Mouse (Mus musculus) hindbrain, embryonic 13.5 days (tissue): Measurements from ENCODE around the gene Ceacam20. TPM values are rescaled to one million over a fixed set of nuclear protein-coding genes. Genes with fewer than 3 reads are reported as not detected.
A peak's percentile ranks its signal among the peaks of the same experiment; 100 is the strongest.
"Not testable (repeated sequence)": the region's sequence is repeated elsewhere in the genome, so short reads cannot be mapped to it uniquely, and the experiment has no call there.

Experiments
- ATAC-seq: fragments of 200-750 bp; cut with Nextera tagmentation; 2 replicates; pipeline ENCODE4 v1.8.0; 2017; ENCODE audit warnings: moderate TSS enrichment; ENCODE audit not compliant: low FRiP score
- H3K27ac ChIP-seq: fragments of 300-500 bp; sonication (generic); 2 replicates; pipeline ENCODE4 v1.5.1; 2015; ENCODE audit warnings: inconsistent platforms, mild to moderate bottlenecking, moderate library complexity
- H3K27me3 ChIP-seq: fragments of 300-500 bp; sonication (generic); 2 replicates; pipeline ENCODE4 v1.6.1; 2015; ENCODE audit warnings: mild to moderate bottlenecking, inconsistent platforms
- H3K36me3 ChIP-seq: fragments of 300-500 bp; sonication (generic); 2 replicates; pipeline ENCODE4 v1.6.1; 2015; ENCODE audit warnings: mild to moderate bottlenecking, inconsistent platforms
- H3K4me1 ChIP-seq: fragments of 300-500 bp; sonication (generic); replicated peaks from 2 replicates; pipeline ENCODE4 v1.6.1; 2015; ENCODE audit warnings: inconsistent platforms
- H3K4me2 ChIP-seq: fragments of 300-500 bp; sonication (generic); 2 replicates; pipeline ENCODE4 v1.6.1; 2015; ENCODE audit warnings: inconsistent platforms, mild to moderate bottlenecking, moderate library complexity
- H3K4me3 ChIP-seq: fragments of 300-500 bp; sonication (generic); 2 replicates; pipeline ENCODE4 v1.5.1; 2015; ENCODE audit warnings: mild to moderate bottlenecking, inconsistent platforms
- H3K9ac ChIP-seq: fragments of 300-500 bp; sonication (generic); 2 replicates; pipeline ENCODE4 v1.6.1; 2015; ENCODE audit warnings: mild to moderate bottlenecking, inconsistent platforms
- H3K9me3 ChIP-seq: fragments of 300-500 bp; sonication (generic); 2 replicates; pipeline ENCODE4 v1.6.1; 2016; ENCODE audit warnings: inconsistent platforms
- WGBS: fragments of 180-500 bp; shearing (Covaris S2); methylation state at CpG from one replicate; pipeline ENCODE4 v1.1.7; 2015; 5-methylcytosine and 5-hydroxymethylcytosine counted together
- polyA plus RNA-seq: library from polyadenylated mRNA; unstranded; fragments of >200 nt; fragmentation: Nextera tagmentation; extraction: Ambion mirVana; gene quantifications from 2 replicates; pipeline ENCODE4 v1.2.1, GENCODE M21; 2015

Gene Ceacam20
- polyA plus RNA-seq = not detected in 2 replicates

DNA sequence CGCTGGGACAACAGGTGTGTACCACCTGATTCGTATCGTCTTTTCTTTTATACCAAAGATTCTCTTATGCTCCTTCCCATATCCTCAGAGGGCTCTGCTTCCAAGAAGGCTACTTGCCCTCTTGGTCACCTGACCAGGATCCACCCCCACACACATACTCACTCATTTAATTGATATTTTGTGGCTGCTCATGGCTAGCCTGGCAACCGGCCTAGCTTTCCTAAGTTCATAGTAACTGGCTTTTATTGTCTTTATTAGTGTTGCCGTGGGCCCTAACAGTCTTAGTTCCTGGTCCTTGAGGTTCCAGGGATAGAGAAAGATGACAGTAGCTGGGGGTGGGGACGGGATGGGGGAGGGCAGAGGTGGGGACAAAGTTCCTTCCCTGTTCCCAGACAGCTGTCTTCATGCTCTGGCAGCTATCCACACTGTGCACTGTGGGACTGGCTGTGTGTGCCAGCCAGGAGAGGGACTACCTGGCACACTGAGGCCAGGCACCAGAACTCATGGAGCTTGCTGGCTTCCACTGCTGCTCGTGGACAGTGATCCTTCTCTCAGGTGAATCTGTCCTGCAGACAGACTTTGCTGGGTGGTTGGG is at the start of gene Ceacam20:
Gene Ceacam20, plus strand, starts transcription at position 428 of the 595 bp plus-strand sequence.
- Histone ChIP-seq H3K36me3 (no peaks in the 10 kb centered on the region), H3K4me3 (no peak within 1 kb of the TSS), H3K9me3 (peaks cover 4% of the 10 kb centered on the region; the same call in 1 of the 2 replicates), H3K27me3 (no peaks in the 10 kb centered on the region), H3K4me1 (no peaks in the 10 kb centered on the region), H3K4me2 (no peak within 1 kb of the TSS), H3K27ac (no peak within 1 kb of the TSS), H3K9ac (no peak within 1 kb of the TSS)
- WGBS = 82% methylated on average over 7 of the region's 7 CpGs
- ATAC-seq = no peak

DNA sequence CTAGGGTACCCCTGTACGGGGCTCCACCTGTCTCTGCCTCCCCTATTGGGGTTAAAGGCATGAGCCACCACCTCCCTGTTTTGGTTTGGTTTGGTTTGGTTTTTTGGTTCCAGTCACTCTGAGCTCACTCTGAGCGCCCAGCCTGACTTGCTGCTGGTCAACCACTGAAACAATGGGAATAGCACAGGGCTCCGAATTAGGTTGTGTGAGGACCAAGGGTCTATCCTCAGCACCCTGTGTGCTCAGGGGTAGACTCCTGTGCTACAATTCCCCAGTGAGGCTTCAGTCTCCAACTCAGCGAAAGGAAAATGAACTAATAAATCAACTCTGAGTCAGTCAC is 45.1 kb upstream of the Ceacam20 start:
- Histone ChIP-seq H3K9me3 (no peaks in the 10 kb centered on the region), H3K4me2 (peak overlapping the region; percentile 63), H3K27me3 (0 out of 2 replicates have a peak, but pooled peaks cover 8% of the 10 kb centered on the region), H3K9ac (peak overlapping the region; percentile 84), H3K36me3 (peaks cover 17% of the 10 kb centered on the region), H3K4me3 (peak overlapping the region; percentile 69), H3K27ac (peak overlapping the region; percentile 91; the same call in 1 of the 2 replicates), H3K4me1 (peaks cover 15% of the 10 kb centered on the region)
- 28% methylated on average over 4 of the region's 4 CpGs for WGBS
- ATAC-seq = peak; percentile 52

DNA sequence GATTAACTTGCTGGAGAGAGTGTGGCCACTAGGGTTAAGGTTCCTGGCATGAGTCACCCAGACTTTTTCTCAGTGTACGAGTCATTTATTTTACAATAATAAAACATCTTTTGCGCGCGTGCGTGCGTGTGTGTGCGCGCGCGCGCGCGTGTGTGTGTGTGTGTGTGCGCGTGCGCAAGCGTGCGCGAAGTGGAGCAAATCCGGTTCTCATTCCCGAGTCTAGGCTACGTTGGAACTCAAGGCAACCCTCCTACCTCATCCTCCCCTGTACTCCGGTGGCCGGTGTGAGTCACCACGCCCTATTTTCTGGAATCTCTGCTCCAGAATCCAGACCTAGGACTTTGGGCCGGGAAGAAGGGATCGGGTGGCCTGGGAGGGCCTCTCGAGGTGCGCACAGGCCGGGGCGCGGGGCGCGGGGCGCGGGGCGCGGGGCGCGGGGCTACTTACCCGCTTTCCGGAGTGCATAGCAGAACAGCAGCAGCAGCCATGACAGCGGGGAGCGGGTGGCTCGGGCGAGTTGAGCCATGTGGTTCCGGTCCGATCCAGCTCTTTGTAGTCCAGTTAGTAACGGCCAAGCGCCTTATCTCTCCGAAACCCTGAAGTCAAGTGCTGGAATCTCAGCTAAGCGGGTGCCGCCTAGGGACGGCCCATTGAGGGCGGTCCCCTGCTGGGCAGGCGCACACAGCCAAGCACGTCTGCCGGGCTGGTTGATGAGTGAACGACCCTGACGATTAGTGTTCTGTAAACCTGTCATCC is 44.5 kb upstream of the Ceacam20 start, which contains the start of gene Pvr:
Gene Pvr, minus strand, starts transcription at position 655 of the 756 bp plus-strand sequence.
- peak; percentile 90 for ATAC-seq

DNA sequence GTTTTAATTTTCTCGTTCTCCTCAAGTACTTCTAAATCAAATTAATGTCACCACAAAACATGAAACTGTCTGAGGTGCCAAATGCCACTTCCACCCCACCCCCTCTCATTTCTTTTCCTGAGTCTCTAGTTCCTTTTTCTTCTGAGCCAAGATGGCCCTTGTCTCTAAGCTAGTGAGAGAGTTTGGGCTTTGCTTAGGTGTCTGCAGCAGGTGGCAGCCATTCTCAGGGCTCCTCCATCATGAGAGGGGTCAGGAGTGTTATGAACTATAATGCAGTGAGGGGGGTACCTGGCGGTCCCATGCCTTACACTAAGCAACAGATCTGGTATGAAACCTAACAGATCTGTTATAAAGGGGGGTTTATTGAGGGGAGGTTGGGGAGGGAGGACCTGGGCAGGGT is 41.9 kb upstream of the Ceacam20 start:
- Histone ChIP-seq H3K9me3 (no peaks in the 10 kb centered on the region), H3K4me2 (no peak overlapping the region), H3K27ac (no peak overlapping the region), H3K36me3 (0 out of 2 replicates have a peak, but pooled peaks cover 2% of the 10 kb centered on the region), H3K4me1 (peaks cover 15% of the 10 kb centered on the region), H3K27me3 (0 out of 2 replicates have a peak, but pooled peaks cover 8% of the 10 kb centered on the region), H3K9ac (no peak overlapping the region), H3K4me3 (no peak overlapping the region)
- 53% methylated on average over 2 of the region's 2 CpGs for WGBS
- ATAC-seq = no peak

More for the DNA sequence above, 44.5 kb upstream of the Ceacam20 start, which contains the start of gene Pvr:
- Histone ChIP-seq H3K9me3 (no peaks in the 10 kb centered on the region), H3K4me3 (peak within 1 kb of the TSS; percentile 69), H3K36me3 (peaks cover 17% of the 10 kb centered on the region), H3K27ac (peak within 1 kb of the TSS; percentile 91), H3K4me1 (peaks cover 15% of the 10 kb centered on the region), H3K9ac (peak within 1 kb of the TSS; percentile 84), H3K27me3 (0 out of 2 replicates have a peak, but pooled peaks cover 8% of the 10 kb centered on the region), H3K4me2 (peak within 1 kb of the TSS; percentile 63)
- WGBS = under 1% methylated on average over 60 of the region's 60 CpGs

DNA sequence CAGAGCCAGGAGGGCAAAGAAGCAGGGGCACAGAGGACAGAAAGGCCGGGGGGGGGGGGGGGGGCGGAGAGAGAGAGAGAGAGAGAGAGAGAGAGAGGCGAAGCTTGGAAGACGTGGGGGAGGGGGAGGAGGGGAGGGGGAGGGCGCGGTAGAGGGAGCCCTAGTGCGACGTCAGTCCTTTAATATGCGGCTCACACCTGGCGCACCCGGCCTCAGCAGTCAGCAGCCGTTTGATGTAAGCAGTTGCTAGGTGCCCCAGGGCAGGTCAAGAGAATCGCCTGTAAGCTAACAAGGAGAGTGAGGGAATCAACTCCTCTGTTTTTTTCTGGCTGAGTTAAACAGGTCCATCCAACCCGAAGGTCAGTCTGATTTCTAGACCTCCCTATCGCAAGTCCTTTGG is 41.4 kb upstream of the Ceacam20 start:
- H3K4me3 ChIP-seq = no peak overlapping the region

DNA sequence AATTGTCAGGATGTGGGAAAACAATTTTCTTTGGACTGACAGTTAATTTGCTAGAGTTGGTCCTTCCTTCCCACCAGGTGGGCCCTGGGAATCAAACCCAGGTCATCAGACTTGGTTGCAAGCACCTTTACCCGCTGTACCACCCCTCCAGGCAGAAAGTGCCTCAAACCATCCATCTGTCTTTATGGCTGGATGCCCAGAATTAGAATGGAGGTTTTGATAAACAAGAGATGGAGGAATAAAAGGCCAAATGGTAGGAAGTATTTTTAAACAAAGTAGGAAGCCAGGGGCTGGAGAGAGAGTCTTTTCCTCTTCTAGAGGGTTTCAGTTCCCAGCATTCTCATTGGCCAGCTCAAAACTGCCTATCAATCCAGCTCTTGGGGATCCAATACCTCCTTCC is 39.8 kb upstream of the Ceacam20 start:
- no peaks in the 10 kb centered on the region for H3K36me3 ChIP-seq
- H3K9ac ChIP-seq = no peak overlapping the region
- no peak overlapping the region for H3K4me2 ChIP-seq
- ATAC-seq = no peak
- 0 out of 2 replicates have a peak, but pooled peaks cover 8% of the 10 kb centered on the region for H3K27me3 ChIP-seq
- no peak overlapping the region for H3K4me3 ChIP-seq
- 0 out of 2 replicates have a peak, but pooled peaks cover 8% of the 10 kb centered on the region for H3K4me1 ChIP-seq
- no peaks in the 10 kb centered on the region for H3K9me3 ChIP-seq
- H3K27ac ChIP-seq = no peak overlapping the region
- WGBS = 83% methylated on average over 1 of the region's 1 CpGs

More for the DNA sequence above, 41.4 kb upstream of the Ceacam20 start:
- Histone ChIP-seq H3K4me1 (peaks cover 15% of the 10 kb centered on the region), H3K27ac (no peak overlapping the region), H3K4me2 (no peak overlapping the region), H3K27me3 (0 out of 2 replicates have a peak, but pooled peaks cover 8% of the 10 kb centered on the region), H3K9me3 (no peaks in the 10 kb centered on the region), H3K9ac (no peak overlapping the region), H3K36me3 (no peaks in the 10 kb centered on the region)
- ATAC-seq = no peak
- 15% methylated on average over 13 of the region's 15 CpGs for WGBS

DNA sequence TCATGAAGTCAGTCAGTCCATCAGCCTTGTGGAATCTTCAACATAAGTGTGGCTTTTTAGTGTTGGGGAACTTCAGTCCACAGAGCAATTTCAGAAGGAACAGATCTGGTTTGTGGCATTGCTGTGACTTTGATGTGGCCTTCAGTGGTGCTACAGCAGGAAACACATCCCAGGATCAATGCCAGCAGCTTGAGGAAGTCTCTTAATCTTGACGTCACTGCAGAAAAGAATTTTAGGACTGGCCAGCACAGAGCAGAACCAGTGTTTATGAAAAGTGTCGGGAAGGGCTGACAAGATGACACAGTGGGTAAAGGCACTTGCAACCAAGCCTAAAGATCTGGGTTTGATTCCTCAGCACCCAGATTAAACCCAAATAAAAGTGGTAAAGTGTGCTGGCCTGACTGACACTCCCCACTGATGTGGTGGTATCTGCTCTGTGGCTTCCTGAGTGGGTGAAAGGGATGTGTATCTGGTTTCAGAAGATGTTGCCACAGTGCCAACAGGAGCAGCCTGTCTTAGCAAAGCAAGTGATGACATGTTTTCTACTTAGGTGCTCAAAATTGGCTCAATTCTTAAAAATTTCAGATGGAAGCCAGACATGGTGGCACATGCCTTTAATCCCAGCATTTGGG is 38.2 kb upstream of the Ceacam20 start:
- peaks cover 12% of the 10 kb centered on the region; the same call in 1 of the 2 replicates for H3K27me3 ChIP-seq
- no peak overlapping the region for H3K27ac ChIP-seq
- H3K4me1 ChIP-seq = 0 out of 2 replicates have a peak, but pooled peaks cover 2% of the 10 kb centered on the region
- no peak overlapping the region for H3K9ac ChIP-seq
- no peak overlapping the region for H3K4me2 ChIP-seq
- no peaks in the 10 kb centered on the region for H3K36me3 ChIP-seq
- no peak for ATAC-seq
- no peak overlapping the region for H3K4me3 ChIP-seq
- no peaks in the 10 kb centered on the region for H3K9me3 ChIP-seq
- 91% methylated on average over 2 of the region's 2 CpGs for WGBS

DNA sequence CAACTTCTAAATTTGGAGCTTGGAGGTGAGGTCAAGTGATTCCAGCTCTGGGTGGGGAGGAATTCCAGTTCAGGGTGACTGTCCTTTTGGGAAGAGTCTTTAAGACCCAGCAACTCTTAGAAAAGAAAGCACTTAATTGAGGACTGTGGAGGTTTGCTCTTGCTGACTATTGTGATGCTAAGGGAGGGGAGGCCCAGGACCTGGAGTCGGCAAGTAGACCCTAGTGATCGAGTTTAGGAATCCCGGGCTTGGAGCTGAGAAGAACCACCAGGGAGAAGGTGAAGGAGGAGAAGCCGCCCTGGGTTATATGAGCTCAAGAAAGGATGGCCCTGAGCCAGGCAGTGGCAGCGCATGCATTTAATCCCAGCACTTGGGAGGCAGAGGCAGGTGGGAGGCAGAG is 36.7 kb upstream of the Ceacam20 start:
- Histone ChIP-seq H3K4me2 (no peak overlapping the region), H3K27me3 (peaks cover 12% of the 10 kb centered on the region; the same call in 1 of the 2 replicates), H3K9ac (no peak overlapping the region), H3K9me3 (no peaks in the 10 kb centered on the region), H3K4me1 (peaks cover 9% of the 10 kb centered on the region; the same call in 1 of the 2 replicates), H3K4me3 (no peak overlapping the region), H3K27ac (no peak overlapping the region), H3K36me3 (no peaks in the 10 kb centered on the region)
- ATAC-seq = no peak
- 46% methylated on average over 5 of the region's 5 CpGs for WGBS

DNA sequence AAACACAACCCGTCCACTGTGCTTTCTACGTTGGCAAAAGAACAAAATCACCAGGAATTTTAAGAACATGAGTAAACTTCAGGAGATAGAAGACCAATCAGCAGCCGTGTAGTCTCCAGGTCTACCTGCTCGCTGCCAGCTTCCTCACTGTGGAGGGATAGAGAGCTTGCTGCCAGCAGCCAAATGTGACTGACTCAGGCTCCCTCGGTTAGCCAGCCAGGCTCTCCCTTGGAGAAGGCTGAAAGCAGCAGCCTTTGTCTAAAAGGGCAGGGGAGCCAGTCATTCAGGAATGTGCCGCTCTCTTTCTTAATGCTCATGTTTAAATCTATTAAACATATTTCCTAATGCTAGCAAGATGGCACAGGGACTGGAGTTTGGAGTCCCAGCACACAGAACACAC is 34.7 kb upstream of the Ceacam20 start:
- H3K36me3 ChIP-seq, ATAC-seq, H3K27ac ChIP-seq, H3K9me3 ChIP-seq, H3K9ac ChIP-seq, H3K4me2 ChIP-seq, H3K4me1 ChIP-seq, H3K4me3 ChIP-seq: not testable (repeated sequence)
- H3K27me3 ChIP-seq = peaks cover 10% of the 10 kb centered on the region; the same call in 1 of the 2 replicates
- 85% methylated on average over 6 of the region's 6 CpGs for WGBS

DNA sequence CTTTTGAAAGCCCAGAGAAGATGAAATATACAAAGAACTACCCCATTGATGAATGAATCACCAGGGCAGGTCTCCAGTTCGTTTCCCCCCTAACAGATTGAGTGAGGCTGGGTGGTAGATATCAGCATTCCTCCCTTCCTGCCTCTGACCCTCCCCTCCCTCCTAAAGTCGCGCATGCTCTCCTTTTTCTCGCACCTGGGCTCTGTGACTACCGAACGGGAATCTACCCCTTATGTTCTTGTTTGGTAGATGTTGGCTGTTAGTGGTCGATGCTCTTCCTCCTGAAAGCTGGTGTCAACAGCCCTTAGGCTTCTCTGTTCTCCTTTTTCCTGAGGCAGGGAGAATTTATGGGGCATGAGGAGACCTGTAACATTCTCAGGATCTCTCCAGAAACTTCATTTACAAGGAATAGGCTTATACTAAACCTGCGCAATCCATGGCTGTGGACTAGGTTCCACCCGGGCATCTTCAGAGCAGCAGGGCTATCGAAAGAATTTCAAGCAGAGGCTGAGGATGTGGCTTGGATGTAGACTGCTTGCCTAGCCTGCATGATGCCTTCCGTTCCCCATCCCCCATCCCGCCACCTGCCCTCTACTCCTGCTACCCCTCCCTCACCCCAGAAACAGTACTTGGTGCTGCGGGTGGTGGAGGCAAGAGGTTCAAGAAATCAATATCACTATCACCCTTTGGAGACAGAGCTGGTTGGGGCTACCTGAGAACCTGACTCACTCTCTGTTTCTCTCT is 32.9 kb upstream of the Ceacam20 start:
- no peak for ATAC-seq
- Histone ChIP-seq H3K9me3 (no peaks in the 10 kb centered on the region), H3K9ac (no peak overlapping the region), H3K4me3 (no peak overlapping the region), H3K27me3 (peaks cover 10% of the 10 kb centered on the region; the same call in 1 of the 2 replicates), H3K4me1 (peaks cover 7% of the 10 kb centered on the region; the same call in 1 of the 2 replicates), H3K36me3 (no peaks in the 10 kb centered on the region), H3K27ac (no peak overlapping the region), H3K4me2 (peak overlapping the region; percentile 40; the same call in 1 of the 2 replicates)
- 29% methylated on average over 13 of the region's 13 CpGs for WGBS

DNA sequence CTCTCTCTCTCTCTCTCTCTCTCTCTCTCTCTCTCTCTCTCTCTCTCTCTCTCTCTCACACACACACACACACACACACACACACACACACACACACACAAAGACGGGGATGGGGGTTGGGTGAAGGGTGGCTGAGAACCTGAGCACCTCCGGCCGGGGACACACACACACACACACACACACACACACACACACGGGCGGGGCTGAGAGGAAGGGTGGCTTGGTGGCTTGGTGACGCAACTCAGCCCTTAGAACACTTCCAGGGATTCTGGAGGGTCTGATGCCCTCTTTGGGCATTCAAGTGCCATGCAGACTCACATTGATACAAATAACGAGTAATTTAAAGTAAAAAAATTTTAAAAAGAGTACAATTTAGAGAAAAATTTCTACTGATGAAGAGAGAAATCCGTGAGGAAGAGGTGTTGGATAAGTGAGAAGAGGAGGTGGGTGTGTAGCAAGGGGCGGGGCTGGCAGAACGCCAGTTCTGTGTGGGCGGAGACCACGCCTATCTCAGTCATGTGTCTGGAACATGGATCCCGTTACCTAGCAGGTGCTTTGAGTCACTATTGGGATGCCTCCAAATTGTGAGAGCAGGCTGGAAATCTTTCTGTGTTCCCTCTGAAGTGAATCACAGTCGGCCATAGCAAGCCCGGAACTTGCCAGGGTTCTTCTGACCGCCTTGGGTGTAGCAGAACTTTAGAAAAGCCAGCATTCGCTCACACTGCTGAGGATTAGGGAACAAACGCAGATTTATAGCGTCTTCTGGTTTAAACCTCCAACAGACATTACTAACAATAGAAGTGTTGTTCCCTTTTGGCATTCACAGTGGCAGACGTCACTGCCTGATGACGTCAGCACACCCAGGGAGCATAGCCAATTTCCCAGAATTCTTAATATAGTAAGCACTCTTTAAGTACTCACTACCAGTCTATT is 32.1 kb upstream of the Ceacam20 start:
- Histone ChIP-seq H3K27me3 (peaks cover 10% of the 10 kb centered on the region; the same call in 1 of the 2 replicates), H3K27ac (no peak overlapping the region), H3K36me3 (no peaks in the 10 kb centered on the region), H3K9me3 (no peaks in the 10 kb centered on the region), H3K4me1 (peaks cover 7% of the 10 kb centered on the region; the same call in 1 of the 2 replicates), H3K4me3 (peak overlapping the region; percentile 27), H3K9ac (no peak overlapping the region), H3K4me2 (peak overlapping the region; percentile 40)
- peak; percentile 82 for ATAC-seq
- 26% methylated on average over 21 of the region's 21 CpGs for WGBS
